Mouse (Mus musculus) left cerebral cortex, adult 18-20 months (tissue): ENCODE data around the gene Ptpn6. TPM values are rescaled to one million over a fixed set of nuclear protein-coding genes. Genes with fewer than 3 reads are reported as not detected.

Source experiments
- DNase-seq, 2 experiments: peaks; one replicate each; pipeline ENCODE4 v3.0.0; 2021 to 2022; ENCODE audit warnings: low spot score in 2 of 2, mixed read lengths in 1 of 2
- microRNA-seq, 2 experiments: library from miRNA; unstranded; fragments of <30 nt; microRNA quantifications; one replicate each; pipeline ENCODE4 v1.2.0; 2021
- total RNA-seq, 2 experiments: library from RNA; stranded (reverse); gene quantifications; 2 replicates each; pipeline ENCODE4 v1.2.3; 2021

Ptpn6 gene
- total RNA-seq, 2 experiments from 2014 or later: 2.5 to 5.1 TPM

GRCm38 (mm10) chr6:124673619-124674018 lies 64.9 kb downstream of the Ptpn6 start:
- peak; percentile 50 to 62 for DNase-seq

GRCm38 (mm10) chr6:124672100-124672499 lies 66.4 kb downstream of the Ptpn6 start:
- no peak for DNase-seq

Small RNAs within 50 kb of the gene (microRNA-seq; reads per million reads assigned to microRNA genes)
- gene Mir141: 1.5 to 39.5 reads per million in 2 experiments
- gene Mir200c: 23.1 to 393 reads per million in 2 experiments

Other genes starting within 250 kb of the Ptpn6 start
- under 1 TPM; 0.19 to 0.42 TPM for gene C1rl, start 245.6 kb downstream of the Ptpn6 start, total RNA-seq
- 1 to 10 TPM; 2.2 to 2.9 TPM for gene C1ra, start 226.3 kb downstream of the Ptpn6 start, total RNA-seq
- gene C1s1, start 196.4 kb downstream of the Ptpn6 start, total RNA-seq: 1 to 10 TPM; 1.5 to 1.8 TPM
- gene C1rb, start 168.4 kb downstream of the Ptpn6 start, total RNA-seq: under 1 TPM; 0.30 to 0.44 TPM
- gene C1s2, start 102.6 kb downstream of the Ptpn6 start, total RNA-seq: under 1 TPM; 0.14 to 0.28 TPM
- 10 to 100 TPM; 20.1 to 20.6 TPM for gene Lpcat3, start 75.7 kb downstream of the Ptpn6 start, total RNA-seq
- gene Emg1, start 26.5 kb downstream of the Ptpn6 start, total RNA-seq: 10 to 100 TPM; 45.7 to 49.1 TPM
- gene Phb2, start 26.4 kb downstream of the Ptpn6 start, total RNA-seq: 100 to 1,000 TPM; 115 to 117 TPM
- 100 to 1,000 TPM; 321 to 335 TPM for gene Grcc10, start 2.7 kb upstream of the Ptpn6 start, total RNA-seq
- gene Gm45234, start 17.3 kb upstream of the Ptpn6 start, total RNA-seq: 1 to 10 TPM in 1 of 2 experiments, not detected in 1; 1.4 TPM
- gene Atn1, start 17.8 kb upstream of the Ptpn6 start, total RNA-seq: 100 to 1,000 TPM; 158 to 181 TPM
- gene Eno2, start 31.0 kb upstream of the Ptpn6 start, total RNA-seq: 1,000 to 10,000 TPM; 1,066 to 1,067 TPM
- gene Lrrc23, start 41.0 kb upstream of the Ptpn6 start, total RNA-seq: 1 to 10 TPM; 1.0 to 1.1 TPM
- 1 to 10 TPM; 4.6 to 5.7 TPM for gene Spsb2, start 69.9 kb upstream of the Ptpn6 start, total RNA-seq
- gene Tpi1, start 75.6 kb upstream of the Ptpn6 start, total RNA-seq: 100 to 1,000 TPM; 804 to 847 TPM
- 100 to 1,000 TPM; 204 to 208 TPM for gene Usp5, start 90.8 kb upstream of the Ptpn6 start, total RNA-seq
- gene Cdca3, start 90.8 kb upstream of the Ptpn6 start, total RNA-seq: under 1 TPM; 0.23 to 0.42 TPM
- gene Gnb3, start 101.6 kb upstream of the Ptpn6 start, total RNA-seq: under 1 TPM in 1 of 2 experiments, not detected in 1; 0.21 TPM
- 10 to 100 TPM; 23.5 to 30.9 TPM for gene P3h3, start 119.0 kb upstream of the Ptpn6 start, total RNA-seq
- 100 to 1,000 TPM; 212 to 232 TPM for gene Gpr162, start 125.3 kb upstream of the Ptpn6 start, total RNA-seq
- gene Cd4, start 149.5 kb upstream of the Ptpn6 start, total RNA-seq: 1 to 10 TPM; 4.2 to 8.6 TPM
- 1 to 10 TPM; 2.6 to 3.2 TPM for gene Lag3, start 173.0 kb upstream of the Ptpn6 start, total RNA-seq
- 100 to 1,000 TPM; 895 to 902 TPM for gene Ptms, start 181.4 kb upstream of the Ptpn6 start, total RNA-seq
- gene Mlf2, start 192.7 kb upstream of the Ptpn6 start, total RNA-seq: 100 to 1,000 TPM; 626 to 639 TPM
- 100 to 1,000 TPM; 168 TPM for gene Cops7a, start 226.8 kb upstream of the Ptpn6 start, total RNA-seq